Mouse (Mus musculus): ENCODE data around the gene Mtx3. TPM values are rescaled to one million over a fixed set of nuclear protein-coding genes. Genes with fewer than 3 reads are reported as not detected.

Gene Mtx3
- polyA plus RNA-seq, 1 experiment: 2.5 TPM

DNA sequence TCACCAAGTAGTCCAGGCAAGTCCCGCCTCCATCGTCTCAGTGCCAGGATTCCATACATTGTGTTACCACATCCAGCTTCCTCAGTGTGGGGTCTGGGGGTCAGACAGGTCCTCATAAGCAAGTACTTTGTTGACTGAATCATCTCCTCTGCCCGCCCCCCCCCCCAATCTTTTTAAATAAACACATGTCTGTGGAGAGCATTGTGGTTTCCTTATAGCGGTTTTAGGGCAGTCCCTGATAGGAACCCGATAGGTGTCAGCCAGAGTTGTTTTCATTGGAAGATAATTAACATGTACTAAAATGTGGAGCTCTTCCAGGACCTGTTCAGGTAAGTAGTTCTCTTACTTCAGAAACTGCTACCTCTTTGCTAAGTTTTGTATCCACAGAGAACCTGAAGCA is 14.2 kb downstream of the Mtx3 start:
- TF ChIP-seq CTCF (IDR thresholded peaks at IDR 0.05; ENCODE audit: extremely low read depth, insufficient read length, insufficient replicate concordance, low read depth, low read length) (no peak), POLR2A (IDR thresholded peaks at IDR 0.05; ENCODE audit: low read depth, low read length) (no peak)
- H3K4me1 ChIP-seq (ENCODE audit: control insufficient read depth, insufficient read depth, insufficient read length, low read length): no peaks in the 10 kb centered on the region
- H3K27ac ChIP-seq (ENCODE audit: insufficient read depth, low read depth, low read length): no peak overlapping the region
- peaks cover 6% of the 10 kb centered on the region for H3K36me3 ChIP-seq (ENCODE audit: control insufficient read depth, insufficient read depth, low read length)
- 35% methylated on average over 5 of the region's 5 CpGs for WGBS
- H3K27me3 ChIP-seq (ENCODE audit: control insufficient read depth, insufficient read depth, low read length): no peaks in the 10 kb centered on the region
- H3K4me3 ChIP-seq (ENCODE audit: low read depth, low read length): no peak overlapping the region

GRCm38 (mm10) chr13:92859959-92860358 is 15.4 kb downstream of the Mtx3 start:
- no peak for TF ChIP-seq POLR2A (IDR thresholded peaks at IDR 0.05; ENCODE audit: low read depth, low read length)
- no peak for TF ChIP-seq CTCF (IDR thresholded peaks at IDR 0.05; ENCODE audit: extremely low read depth, insufficient read length, insufficient replicate concordance, low read depth, low read length)
- WGBS: 77% methylated on average over 4 of the region's 4 CpGs
- no peak overlapping the region for H3K27ac ChIP-seq (ENCODE audit: insufficient read depth, low read depth, low read length)
- no peaks in the 10 kb centered on the region for H3K27me3 ChIP-seq (ENCODE audit: control insufficient read depth, insufficient read depth, low read length)
- H3K36me3 ChIP-seq (ENCODE audit: control insufficient read depth, insufficient read depth, low read length): no peaks in the 10 kb centered on the region
- H3K4me3 ChIP-seq (ENCODE audit: low read depth, low read length): no peak overlapping the region
- H3K4me1 ChIP-seq (ENCODE audit: control insufficient read depth, insufficient read depth, insufficient read length, low read length): no peaks in the 10 kb centered on the region

DNA sequence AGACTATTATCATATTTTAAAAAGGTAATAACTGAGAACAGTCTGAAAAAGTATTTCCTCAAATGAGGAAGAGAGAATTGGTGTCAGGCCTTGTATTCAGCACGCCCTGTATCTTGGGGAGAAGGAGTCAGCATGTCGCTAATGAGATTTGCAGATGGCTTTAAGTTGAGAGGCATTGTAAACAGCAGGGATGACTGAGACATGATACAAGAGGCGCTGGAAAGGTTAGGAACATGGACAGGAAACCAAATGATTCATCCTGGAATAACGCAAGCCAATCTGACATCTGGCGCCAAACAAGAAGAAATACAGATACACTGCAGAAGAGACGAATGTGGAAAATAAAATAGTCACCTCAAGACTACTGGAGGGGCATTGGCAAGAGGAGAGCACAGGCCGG is 20.8 kb downstream of the Mtx3 start:
- no peaks in the 10 kb centered on the region for H3K27me3 ChIP-seq (ENCODE audit: control insufficient read depth, insufficient read depth, low read length)
- 70% methylated on average over 7 of the region's 7 CpGs for WGBS
- TF ChIP-seq CTCF (IDR thresholded peaks at IDR 0.05; ENCODE audit: extremely low read depth, insufficient read length, insufficient replicate concordance, low read depth, low read length) (no peak), POLR2A (IDR thresholded peaks at IDR 0.05; ENCODE audit: low read depth, low read length) (no peak)
- H3K36me3 ChIP-seq (ENCODE audit: control insufficient read depth, insufficient read depth, low read length): no peaks in the 10 kb centered on the region
- H3K27ac ChIP-seq (ENCODE audit: insufficient read depth, low read depth, low read length): no peak overlapping the region
- no peak overlapping the region for H3K4me3 ChIP-seq (ENCODE audit: low read depth, low read length)
- no peaks in the 10 kb centered on the region for H3K4me1 ChIP-seq (ENCODE audit: control insufficient read depth, insufficient read depth, insufficient read length, low read length)

DNA sequence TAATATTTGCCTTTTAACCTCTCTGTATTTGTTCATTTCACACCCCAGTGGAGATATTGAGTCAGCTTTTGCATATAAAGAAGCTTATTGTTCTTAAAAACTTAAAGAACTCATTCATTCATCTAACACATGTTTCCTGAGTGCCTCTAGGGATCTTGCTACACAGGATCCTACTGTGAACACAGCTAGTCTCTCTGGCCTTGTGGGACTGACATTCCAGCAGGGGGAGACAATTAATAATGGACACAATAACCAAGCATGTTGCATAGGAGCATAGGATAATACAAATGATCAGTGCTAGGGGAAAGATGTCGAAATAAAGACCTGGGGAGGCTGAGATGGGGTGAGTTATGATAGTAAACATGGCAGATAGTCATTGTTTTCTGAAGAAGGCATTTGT is 22.1 kb downstream of the Mtx3 start:
- Histone ChIP-seq H3K4me3 (ENCODE audit: low read depth, low read length) (no peak overlapping the region), H3K4me1 (ENCODE audit: control insufficient read depth, insufficient read depth, insufficient read length, low read length) (no peaks in the 10 kb centered on the region), H3K27me3 (ENCODE audit: control insufficient read depth, insufficient read depth, low read length) (no peaks in the 10 kb centered on the region), H3K27ac (ENCODE audit: insufficient read depth, low read depth, low read length) (no peak overlapping the region), H3K36me3 (ENCODE audit: control insufficient read depth, insufficient read depth, low read length) (no peaks in the 10 kb centered on the region)
- WGBS: 75% methylated on average over 1 of the region's 1 CpGs
- TF ChIP-seq POLR2A (IDR thresholded peaks at IDR 0.05; ENCODE audit: low read depth, low read length): no peak
- TF ChIP-seq CTCF (IDR thresholded peaks at IDR 0.05; ENCODE audit: extremely low read depth, insufficient read length, insufficient replicate concordance, low read depth, low read length): no peak

GRCm38 (mm10) chr13:92879514-92879913 is 35.0 kb downstream of the Mtx3 start:
- Histone ChIP-seq H3K27me3 (ENCODE audit: control insufficient read depth, insufficient read depth, low read length) (no peaks in the 10 kb centered on the region), H3K27ac (ENCODE audit: insufficient read depth, low read depth, low read length) (no peak overlapping the region), H3K4me3 (ENCODE audit: low read depth, low read length) (no peak overlapping the region), H3K4me1 (ENCODE audit: control insufficient read depth, insufficient read depth, insufficient read length, low read length) (peaks cover 5% of the 10 kb centered on the region; the same call in 1 of the 2 replicates), H3K36me3 (ENCODE audit: control insufficient read depth, insufficient read depth, low read length) (no peaks in the 10 kb centered on the region)
- 65% methylated on average over 4 of the region's 4 CpGs for WGBS
- no peak for TF ChIP-seq POLR2A (IDR thresholded peaks at IDR 0.05; ENCODE audit: low read depth, low read length)
- TF ChIP-seq CTCF (IDR thresholded peaks at IDR 0.05; ENCODE audit: extremely low read depth, insufficient read length, insufficient replicate concordance, low read depth, low read length): no peak

- no peak for TF ChIP-seq POLR2A (IDR thresholded peaks at IDR 0.05; ENCODE audit: low read depth, low read length)
- TF ChIP-seq CTCF (IDR thresholded peaks at IDR 0.05; ENCODE audit: extremely low read depth, insufficient read length, insufficient replicate concordance, low read depth, low read length): no peak
- H3K27ac ChIP-seq (ENCODE audit: insufficient read depth, low read depth, low read length): no peak overlapping the region
- no peaks in the 10 kb centered on the region for H3K27me3 ChIP-seq (ENCODE audit: control insufficient read depth, insufficient read depth, low read length)
- H3K4me1 ChIP-seq (ENCODE audit: control insufficient read depth, insufficient read depth, insufficient read length, low read length): peaks cover 9% of the 10 kb centered on the region; the same call in 1 of the 2 replicates
- H3K4me3 ChIP-seq (ENCODE audit: low read depth, low read length): no peak overlapping the region
- 73% methylated on average over 9 of the region's 9 CpGs for WGBS
- H3K36me3 ChIP-seq (ENCODE audit: control insufficient read depth, insufficient read depth, low read length): no peaks in the 10 kb centered on the region
These were observed 35.4 kb downstream of the Mtx3 start for GRCm38 (mm10) chr13:92879933-92880332.

GRCm38 (mm10) chr13:92880589-92880988 is 36.0 kb downstream of the Mtx3 start:
- TF ChIP-seq POLR2A (IDR thresholded peaks at IDR 0.05; ENCODE audit: low read depth, low read length) (no peak), CTCF (IDR thresholded peaks at IDR 0.05; ENCODE audit: extremely low read depth, insufficient read length, insufficient replicate concordance, low read depth, low read length) (no peak)
- no peaks in the 10 kb centered on the region for H3K36me3 ChIP-seq (ENCODE audit: control insufficient read depth, insufficient read depth, low read length)
- no peak overlapping the region for H3K4me3 ChIP-seq (ENCODE audit: low read depth, low read length)
- peaks cover 11% of the 10 kb centered on the region; the same call in 1 of the 2 replicates for H3K4me1 ChIP-seq (ENCODE audit: control insufficient read depth, insufficient read depth, insufficient read length, low read length)
- no peak overlapping the region for H3K27ac ChIP-seq (ENCODE audit: insufficient read depth, low read depth, low read length)
- H3K27me3 ChIP-seq (ENCODE audit: control insufficient read depth, insufficient read depth, low read length): no peaks in the 10 kb centered on the region

All from small intestine, adult 2 months (tissue).